Mouse (Mus musculus) ovary, postnatal 14 days (tissue): ENCODE measurements around the gene Apoc4.
A peak's percentile ranks its signal among the peaks of the same experiment; 100 is the strongest.

Source experiments
- DNase-seq: peaks from one replicate; pipeline ENCODE4 v3.0.0; 2022; ENCODE audit warnings: low spot score

Apoc4 gene

GRCm38 (mm10) chr7:19628536-19629360 lies 52.5 kb downstream of the Apoc4 start:
- peak; percentile 97 for DNase-seq

DNA sequence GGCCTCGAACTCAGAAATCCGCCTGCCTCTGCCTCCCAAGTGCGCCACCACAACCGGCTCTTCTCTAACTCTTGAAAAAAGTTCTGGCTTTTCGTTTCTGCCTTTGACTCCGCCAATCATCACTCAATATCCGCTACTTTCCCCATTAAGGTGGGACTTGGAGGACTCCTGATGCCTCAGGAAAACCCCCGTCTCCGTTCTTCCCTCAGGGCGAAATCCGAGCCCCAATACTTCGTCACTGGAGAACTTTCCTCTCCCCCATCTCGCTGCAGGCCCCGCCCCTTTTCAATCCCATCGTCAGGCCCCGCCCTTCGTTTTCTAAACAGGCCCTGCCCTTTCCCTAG lies 53.1 kb downstream of the Apoc4 start:
- no peak for DNase-seq
